Mouse (Mus musculus) urinary bladder, postnatal 4 days (tissue): Measurements from ENCODE around the gene Pcdh19.
A peak's percentile ranks its signal among the peaks of the same experiment; 100 is the strongest.
"Not testable (repeated sequence)": the region's sequence is repeated elsewhere in the genome, so short reads cannot be mapped to it uniquely, and the experiment has no call there.

ENCODE experiments used
- DNase-seq, 2 experiments: peaks; one replicate each; pipeline ENCODE4 v3.0.0; 2021 to 2022; ENCODE audit warnings: low spot score in 2 of 2

Gene Pcdh19

GRCm38 (mm10) chrX:133688840-133689239, at the start of gene Pcdh19:
Gene Pcdh19, minus strand, starts transcription at chrX:133688987.
- peak; percentile 63 to 75 for DNase-seq

DNA sequence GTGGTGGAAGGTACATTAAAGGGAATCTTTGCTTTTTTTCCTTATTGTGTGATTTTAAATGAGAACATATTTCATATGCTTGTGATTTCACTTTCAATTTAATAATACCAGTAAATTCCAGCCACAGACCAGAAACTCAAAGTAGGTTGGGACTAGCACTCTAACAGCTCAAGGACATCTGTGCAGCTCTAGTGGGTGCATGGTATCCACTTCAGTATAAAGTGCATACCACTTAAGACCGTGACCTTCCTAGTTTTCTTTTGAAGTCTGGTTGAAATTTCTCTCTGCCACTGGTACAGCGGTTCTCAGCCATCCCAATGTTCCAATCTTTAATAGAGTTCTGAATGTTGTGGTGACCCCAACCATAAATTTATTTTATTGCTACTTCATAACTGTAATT, 47.1 kb upstream of the Pcdh19 start:
- no peak for DNase-seq

- peak in 1 of 2 experiments; percentile 17 for DNase-seq
These were observed 46.2 kb upstream of the Pcdh19 start for GRCm38 (mm10) chrX:133734984-133735383.

DNA sequence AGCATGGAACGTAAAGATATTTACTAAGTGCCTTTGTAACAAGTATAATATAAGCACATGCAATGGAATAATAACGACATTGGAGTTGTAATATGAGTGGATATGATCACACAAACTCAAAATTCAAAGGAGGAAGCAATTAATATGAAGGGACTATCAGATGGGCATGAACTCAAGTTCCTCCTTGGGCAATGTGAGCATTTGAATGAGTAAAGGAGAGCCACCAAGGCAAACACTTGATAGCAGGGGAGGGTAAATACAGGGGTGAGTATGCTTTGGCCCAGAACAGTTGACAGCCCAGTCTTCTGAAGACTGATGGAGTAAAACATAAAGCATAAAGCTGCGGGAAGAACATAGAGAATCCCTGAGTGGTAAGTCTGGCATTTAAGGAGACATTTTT, 32.7 kb upstream of the Pcdh19 start:
- no peak for DNase-seq

DNA sequence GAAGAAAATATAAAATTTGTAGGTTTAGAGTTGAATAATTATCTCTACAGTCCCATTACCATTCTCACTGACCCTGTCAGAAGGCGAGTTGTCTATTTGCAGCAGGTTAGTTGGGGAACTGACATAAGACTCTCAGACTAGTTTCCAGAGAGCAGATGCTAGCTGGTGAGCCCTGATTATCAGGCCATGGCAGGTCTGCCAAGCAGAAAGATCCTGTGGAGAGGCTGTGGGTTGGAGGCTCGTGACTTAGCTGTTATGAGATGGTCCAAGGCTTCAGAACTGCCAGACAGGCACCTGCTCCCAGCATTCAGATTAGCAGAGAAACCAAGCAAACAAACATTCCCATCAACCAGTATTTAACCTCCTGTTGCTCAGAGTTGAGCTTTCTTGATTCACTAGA, 21.8 kb upstream of the Pcdh19 start:
- no peak for DNase-seq

DNA sequence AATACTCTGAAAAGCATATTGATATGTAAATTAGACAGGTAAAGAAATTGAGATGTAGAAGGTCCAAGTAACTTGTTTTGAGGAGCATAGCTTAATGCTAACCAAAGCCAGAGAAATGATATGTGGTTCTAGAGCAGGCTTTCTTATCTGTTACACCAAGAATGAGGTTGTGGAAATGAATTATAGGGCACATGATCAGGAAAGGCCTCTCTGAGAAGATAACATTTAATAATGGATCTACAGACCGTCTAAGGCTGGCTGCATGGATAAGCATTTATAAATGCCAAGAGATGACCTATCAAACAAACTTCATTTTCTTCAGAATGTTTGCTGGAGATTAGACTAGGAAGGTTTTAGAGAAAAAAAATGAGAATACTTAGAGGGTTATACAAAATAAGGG, 14.1 kb upstream of the Pcdh19 start:
- DNase-seq, result no peak

DNA sequence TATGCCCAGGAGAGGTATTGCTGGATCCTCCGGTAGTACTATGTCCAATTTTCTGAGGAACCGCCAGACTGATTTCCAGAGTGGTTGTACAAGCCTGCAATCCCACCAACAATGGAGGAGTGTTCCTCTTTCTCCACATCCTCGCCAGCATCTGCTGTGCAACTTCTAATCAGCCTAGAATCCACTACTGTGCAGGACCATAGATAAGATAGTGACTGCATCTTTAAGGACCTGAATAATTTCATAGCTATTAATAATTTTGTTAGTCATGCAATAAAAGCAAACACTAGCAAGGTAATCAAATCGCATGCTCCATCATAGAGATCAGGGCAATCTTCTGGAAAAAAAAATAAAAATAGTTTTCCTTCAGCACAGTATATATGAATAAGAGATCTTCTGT, 9.1 kb upstream of the Pcdh19 start:
- not testable (repeated sequence) for DNase-seq

GRCm38 (mm10) chrX:133696461-133696860, 7.7 kb upstream of the Pcdh19 start:
- no peak for DNase-seq

DNA sequence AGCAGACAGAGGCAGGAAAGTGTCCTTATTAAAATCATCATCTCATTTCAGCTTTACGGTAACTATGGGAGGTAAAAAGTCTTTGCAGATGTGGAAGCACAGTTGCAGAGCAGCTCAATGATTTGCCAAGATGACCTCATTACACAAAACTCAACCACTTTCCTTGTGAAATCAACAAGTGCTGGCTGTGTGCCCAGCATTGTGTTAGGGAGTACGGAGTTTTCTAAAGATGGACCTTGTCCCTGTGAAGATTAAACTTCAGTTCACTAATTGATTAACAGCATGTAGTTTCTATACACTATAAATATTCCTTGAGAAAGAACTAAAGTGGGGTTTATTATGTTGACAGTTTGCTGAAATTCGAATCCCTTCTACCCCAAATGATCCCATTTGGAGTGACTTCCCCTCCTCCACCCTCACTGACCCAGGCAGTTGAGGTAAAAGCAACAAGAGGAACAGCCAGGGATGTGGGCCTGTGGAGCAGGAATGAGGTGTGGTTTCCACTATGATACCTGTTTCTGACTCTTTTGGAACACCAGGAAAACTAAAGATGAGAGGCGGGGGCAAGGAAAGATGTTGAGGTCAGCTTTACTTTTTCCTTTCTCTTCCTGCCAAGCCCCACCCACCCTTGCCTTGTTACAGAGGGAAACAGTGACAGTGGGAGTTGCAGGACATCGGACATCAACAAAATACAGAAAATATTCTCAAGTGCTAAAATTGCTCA, 4.4 kb upstream of the Pcdh19 start:
- DNase-seq, result no peak

DNA sequence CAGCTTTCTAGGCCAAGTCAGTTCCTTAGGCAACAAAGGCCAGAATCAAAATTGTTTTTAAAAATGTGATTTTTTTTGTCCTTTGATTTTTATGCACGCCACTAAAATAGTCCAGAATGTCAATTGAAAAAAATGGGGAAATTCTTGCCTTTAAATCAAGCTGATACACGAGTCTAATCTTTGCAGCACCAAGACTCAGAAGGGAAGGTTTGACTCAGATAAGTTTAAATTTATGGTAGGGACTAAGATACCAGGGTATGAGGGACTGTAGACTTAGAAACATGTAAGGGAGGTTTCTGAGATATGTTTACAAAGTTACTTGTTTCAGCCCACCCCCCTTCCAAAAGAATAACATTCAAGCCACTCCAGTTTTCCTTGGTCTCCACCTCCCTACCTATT, 3.6 kb upstream of the Pcdh19 start:
- no peak for DNase-seq

- no peak for DNase-seq
These were observed 3.0 kb upstream of the Pcdh19 start for GRCm38 (mm10) chrX:133691581-133692391.

GRCm38 (mm10) chrX:133690822-133691221, 2.0 kb upstream of the Pcdh19 start:
- DNase-seq, result no peak

DNA sequence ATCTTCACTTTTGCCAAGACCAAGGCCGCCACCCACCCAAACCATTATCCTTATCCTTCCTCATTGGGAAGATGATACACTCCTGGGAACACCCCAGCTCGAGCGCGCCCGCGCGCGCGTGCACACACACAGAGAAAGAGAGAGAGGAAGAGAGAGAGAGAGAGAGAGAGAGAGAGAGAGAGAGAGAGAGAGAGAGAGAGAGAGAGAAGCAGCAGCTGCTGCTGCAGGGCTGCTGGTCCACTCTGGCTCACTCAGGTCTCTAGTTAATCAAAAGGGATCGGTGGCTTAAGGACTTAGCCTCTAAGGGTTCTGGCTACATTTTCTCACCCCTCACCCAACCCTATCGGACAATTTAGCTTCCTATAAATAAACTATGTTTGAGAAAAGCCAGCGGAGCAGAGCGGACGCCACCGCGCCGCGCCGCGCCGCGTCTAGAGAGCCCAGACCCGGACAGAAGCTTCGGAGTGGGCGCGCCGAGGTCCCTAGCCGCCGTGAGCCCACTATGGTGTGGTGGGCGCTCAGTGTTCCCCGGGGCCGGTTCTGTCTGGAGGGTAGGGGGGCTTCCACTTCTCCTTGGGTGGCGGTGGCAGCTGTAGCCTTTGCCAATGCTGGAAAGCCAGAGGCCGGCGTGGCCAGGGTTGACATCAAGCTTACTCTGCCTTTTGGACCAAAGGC, 926 bp upstream of the Pcdh19 start:
- no peak for DNase-seq

DNA sequence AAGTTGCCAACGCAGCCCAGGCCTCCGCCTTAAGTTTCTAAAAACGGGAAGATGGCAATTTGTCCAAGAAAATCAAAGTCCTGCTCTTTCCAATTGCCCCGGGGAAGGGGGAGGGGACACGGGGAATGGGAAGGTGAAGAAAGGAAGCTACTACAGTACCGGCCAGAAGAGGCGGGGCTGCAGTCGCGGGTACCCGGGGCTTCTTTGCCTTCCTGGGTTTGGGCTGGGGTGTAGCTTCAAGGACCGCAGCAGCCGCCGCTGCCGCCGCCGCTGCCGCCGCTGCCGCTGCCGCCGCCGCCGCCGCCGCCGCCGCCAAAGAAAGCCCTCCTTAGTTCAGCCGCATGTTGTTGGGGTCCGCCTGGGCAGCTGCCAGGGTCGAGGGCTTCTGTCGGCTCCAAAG, 631 bp downstream of the Pcdh19 start:
- DNase-seq, result no peak

GRCm38 (mm10) chrX:133687666-133688151, 1.1 kb downstream of the Pcdh19 start:
- no peak for DNase-seq

GRCm38 (mm10) chrX:133686533-133687311, 2.1 kb downstream of the Pcdh19 start:
- DNase-seq, result no peak

- DNase-seq, result no peak
These were observed 3.2 kb downstream of the Pcdh19 start for GRCm38 (mm10) chrX:133685572-133685971.

- DNase-seq, result no peak
These were observed 4.8 kb downstream of the Pcdh19 start for GRCm38 (mm10) chrX:133683961-133684360.

- no peak for DNase-seq
These were observed 13.7 kb downstream of the Pcdh19 start for GRCm38 (mm10) chrX:133675121-133675520.

DNA sequence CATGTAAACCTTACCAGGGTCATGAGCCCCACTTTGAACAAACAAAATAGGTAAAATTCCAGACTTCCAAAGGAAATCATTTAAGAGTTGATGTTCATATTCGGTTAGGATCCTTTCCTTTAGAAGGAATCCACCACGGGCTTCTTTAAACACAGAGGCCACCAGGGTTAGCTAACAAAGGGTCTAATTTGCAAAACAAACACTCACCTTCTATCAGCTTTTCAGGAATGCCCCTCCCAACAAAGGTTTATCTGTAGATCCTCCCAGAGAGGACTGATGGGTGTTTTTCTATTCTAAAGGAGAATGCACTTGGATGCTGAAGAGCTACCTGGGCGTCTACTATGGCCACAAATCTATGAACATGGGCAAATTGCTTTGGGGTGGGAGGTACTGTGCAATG, 15.0 kb downstream of the Pcdh19 start:
- DNase-seq, result no peak

DNA sequence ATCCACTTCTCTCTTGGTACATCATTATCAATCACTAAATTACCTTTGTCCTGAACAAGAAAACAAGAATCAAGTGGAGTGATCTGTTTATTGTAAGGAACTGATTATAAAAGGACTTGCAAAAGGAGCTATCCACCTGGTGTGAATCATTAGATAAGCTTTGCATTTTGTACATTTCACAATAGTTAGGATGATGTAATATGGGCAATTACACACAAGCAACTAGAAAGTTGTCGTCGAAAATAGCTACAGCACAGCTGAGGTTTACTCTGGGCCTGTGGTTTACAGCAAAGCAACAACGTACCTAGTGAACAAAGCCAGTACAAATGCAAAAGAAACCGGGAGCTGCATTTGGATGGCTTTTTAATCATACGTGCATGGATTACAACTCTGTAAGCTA, 28.7 kb downstream of the Pcdh19 start:
- no peak for DNase-seq
